Mouse (Mus musculus): ENCODE measurements around the gene Eva1b. TPM values are rescaled to one million over a fixed set of nuclear protein-coding genes. Genes with fewer than 3 reads are reported as not detected.
A peak's percentile ranks its signal among the peaks of the same experiment; 100 is the strongest.

Eva1b gene
- polyA plus RNA-seq, 1 experiment from 2014 or later = 8.1 TPM

DNA sequence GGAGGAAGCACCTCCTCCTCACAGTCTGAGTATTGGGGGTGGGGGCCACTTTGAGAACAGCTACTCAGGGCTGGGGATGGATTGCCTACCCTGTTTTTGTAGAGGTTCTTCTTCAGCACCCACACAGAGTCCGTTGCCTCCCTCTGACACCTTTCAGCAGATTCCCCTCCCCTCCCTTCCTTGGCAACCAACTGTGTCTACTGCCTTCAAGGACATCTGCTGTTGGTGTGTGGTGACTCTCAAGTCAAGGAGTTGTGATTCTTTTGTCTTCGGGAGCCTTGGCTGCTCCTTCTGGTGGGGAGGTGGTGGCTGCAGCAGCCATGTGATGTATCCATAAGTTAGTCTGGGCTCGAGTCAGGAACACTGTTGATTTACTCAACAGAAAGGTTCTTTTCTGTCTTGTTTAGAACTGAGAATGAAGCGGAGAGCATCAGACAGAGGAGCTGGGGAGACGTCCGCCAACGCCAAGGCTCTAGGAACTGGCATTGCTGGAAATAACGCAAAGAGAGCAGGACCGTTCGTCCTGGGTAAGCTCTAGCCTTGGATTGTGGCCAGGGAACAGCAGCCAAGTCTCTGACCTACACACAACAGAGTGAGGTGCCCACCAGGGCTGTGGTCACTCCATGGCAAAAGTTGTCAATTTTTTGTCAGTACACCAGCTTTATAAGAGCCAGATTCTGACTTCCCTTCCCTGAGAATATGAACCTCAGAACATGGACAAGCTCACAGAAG, 24.1 kb upstream of the Eva1b start:
- no peak overlapping the region for H3K4me2 ChIP-seq
- peaks cover 7% of the 10 kb centered on the region; the same call in 1 of the 2 replicates for H3K4me1 ChIP-seq
- no peak for ATAC-seq
- peaks cover 11% of the 10 kb centered on the region; the same call in 1 of the 2 replicates for H3K9me3 ChIP-seq (replicated peaks)
- no peak overlapping the region for H3K27ac ChIP-seq
- H3K4me3 ChIP-seq = no peak overlapping the region
- H3K9ac ChIP-seq = no peak overlapping the region
- no peaks in the 10 kb centered on the region for H3K27me3 ChIP-seq
- peaks cover 64% of the 10 kb centered on the region for H3K36me3 ChIP-seq (ENCODE audit: poor library complexity, severe bottlenecking)
- 82% methylated on average over 10 of the region's 10 CpGs for WGBS

DNA sequence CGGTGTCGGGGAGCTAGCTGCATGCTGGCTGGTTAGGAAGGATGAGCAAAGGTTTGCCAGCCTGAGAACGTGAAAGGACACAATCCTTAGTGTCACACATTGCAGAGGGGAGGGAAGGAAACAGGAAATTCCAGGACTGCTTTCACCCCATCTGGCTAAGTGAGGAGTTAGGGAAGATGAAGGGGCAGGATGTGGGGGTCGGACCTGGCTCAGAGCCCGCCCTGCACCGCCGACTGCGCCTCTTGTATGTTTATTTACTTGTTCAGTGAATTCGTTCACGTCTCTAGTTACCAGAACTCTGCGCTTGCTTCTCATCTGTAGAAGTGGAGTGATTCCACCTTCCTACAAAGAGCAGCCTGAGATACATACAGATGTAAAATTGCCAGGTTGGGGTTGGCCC, 17.0 kb upstream of the Eva1b start:
- no peaks in the 10 kb centered on the region for H3K27me3 ChIP-seq
- H3K4me3 ChIP-seq = no peak overlapping the region
- peaks cover 23% of the 10 kb centered on the region for H3K4me1 ChIP-seq
- H3K9ac ChIP-seq = no peak overlapping the region
- no peak overlapping the region for H3K27ac ChIP-seq
- no peak for ATAC-seq
- no peaks in the 10 kb centered on the region for H3K9me3 ChIP-seq (replicated peaks)
- peaks cover 73% of the 10 kb centered on the region for H3K36me3 ChIP-seq (ENCODE audit: poor library complexity, severe bottlenecking)
- H3K4me2 ChIP-seq = no peak overlapping the region
- WGBS = 82% methylated on average over 11 of the region's 11 CpGs

DNA sequence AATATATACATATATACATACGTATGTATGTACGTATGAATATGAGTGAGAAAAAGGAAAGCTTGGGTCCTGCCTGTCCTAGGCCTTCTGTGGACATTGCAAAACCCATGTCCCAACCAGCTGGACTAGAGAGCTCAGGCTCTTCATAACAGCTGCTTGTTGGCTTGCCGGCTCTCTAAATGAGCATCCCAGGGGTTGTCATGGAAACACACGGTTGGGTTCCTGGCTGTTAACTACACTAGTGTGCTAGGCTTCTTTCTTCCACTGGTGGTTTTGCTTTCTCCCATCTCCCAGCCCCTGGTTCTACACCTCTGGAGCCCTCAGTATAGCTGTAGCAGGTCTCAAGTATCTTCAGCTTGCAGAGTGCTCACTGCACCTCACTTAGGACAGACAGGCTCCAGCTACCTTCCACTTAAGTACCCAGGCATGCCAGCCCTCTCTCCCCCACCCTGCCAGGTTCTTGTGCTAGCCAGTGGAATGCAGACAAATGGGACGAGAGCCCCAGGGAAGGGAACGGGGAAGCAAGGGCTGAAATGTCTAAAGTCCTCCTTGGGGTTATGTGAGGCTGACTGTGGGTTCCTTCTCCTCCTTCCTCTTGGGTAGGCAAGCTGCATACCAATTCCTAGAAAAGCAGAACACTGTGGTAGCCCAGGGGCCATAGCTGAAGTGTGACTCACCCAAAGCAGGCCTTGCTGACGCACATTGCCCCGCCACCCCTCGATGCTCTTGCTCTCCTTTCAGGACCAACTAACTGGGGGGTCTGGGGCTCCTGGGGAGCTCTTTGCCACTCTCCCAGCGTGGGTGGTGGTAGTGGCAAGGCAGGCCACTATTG, 16.0 kb upstream of the Eva1b start:
- H3K27me3 ChIP-seq = no peaks in the 10 kb centered on the region
- 53% methylated on average over 10 of the region's 10 CpGs for WGBS
- H3K36me3 ChIP-seq (ENCODE audit: poor library complexity, severe bottlenecking) = peaks cover 73% of the 10 kb centered on the region
- peak overlapping the region; percentile 32; the same call in 1 of the 2 replicates for H3K27ac ChIP-seq
- no peak overlapping the region; the same call in 1 of the 2 replicates for H3K9ac ChIP-seq
- H3K4me3 ChIP-seq = no peak overlapping the region
- peaks cover 23% of the 10 kb centered on the region for H3K4me1 ChIP-seq
- H3K4me2 ChIP-seq = no peak overlapping the region
- ATAC-seq = peak; percentile 63; the same call in 1 of the 2 replicates
- no peaks in the 10 kb centered on the region for H3K9me3 ChIP-seq (replicated peaks)

DNA sequence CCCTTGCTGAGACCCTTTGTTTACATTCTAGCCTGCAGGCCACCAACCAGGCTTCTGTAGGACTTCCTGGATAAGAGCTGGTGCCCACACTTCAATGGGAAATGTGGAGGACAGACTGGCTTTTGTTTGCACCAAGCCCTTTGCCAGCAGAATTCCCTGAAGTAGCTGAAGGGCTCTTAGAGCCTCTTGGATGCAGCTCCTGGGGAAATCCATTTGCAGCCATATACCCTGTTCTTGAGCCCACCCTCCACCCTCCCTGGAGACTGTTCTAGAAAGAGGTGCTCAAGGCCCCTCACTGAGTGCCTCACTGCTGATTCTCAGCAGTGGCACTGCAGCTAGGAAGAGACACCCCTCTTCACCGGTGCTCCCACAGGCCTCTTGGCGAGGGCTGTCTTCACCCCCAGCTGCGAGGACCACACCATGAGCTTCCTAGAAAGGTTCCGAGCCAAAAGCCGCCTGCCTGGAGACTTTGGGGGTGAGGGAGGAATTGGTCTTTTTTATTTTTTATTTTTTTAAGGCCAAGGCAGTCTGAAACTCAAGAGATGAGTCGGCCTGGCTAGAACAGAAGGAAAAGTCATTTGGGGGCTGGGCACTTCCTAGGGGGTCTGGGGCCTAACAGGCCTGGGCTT, 14.8 kb upstream of the Eva1b start:
- H3K27ac ChIP-seq = no peak overlapping the region
- peaks cover 76% of the 10 kb centered on the region for H3K36me3 ChIP-seq (ENCODE audit: poor library complexity, severe bottlenecking)
- no peaks in the 10 kb centered on the region for H3K27me3 ChIP-seq
- no peak overlapping the region for H3K4me3 ChIP-seq
- H3K9me3 ChIP-seq (replicated peaks) = no peaks in the 10 kb centered on the region
- no peak overlapping the region for H3K9ac ChIP-seq
- H3K4me2 ChIP-seq = no peak overlapping the region
- 86% methylated on average over 6 of the region's 6 CpGs for WGBS
- no peak for ATAC-seq
- H3K4me1 ChIP-seq = peaks cover 23% of the 10 kb centered on the region

DNA sequence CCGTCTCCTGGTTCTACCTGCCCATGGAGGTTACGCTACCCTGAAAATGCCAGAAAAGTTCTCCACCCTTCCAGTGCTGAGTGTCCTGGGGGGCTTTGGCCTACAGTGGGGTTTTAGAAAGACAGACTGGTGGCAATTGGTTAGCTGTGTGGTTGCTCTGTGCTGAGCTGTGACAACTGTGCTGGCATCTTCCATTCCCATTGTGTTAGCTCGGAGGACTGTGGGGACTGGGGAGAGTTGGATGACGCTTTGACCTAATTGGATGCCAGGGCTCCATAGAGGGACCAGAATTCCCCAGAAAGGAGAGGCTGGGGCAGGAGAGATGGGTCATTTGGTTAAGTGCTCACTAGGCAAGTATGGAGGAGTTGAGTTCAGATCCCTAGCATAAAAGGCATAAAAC, 13.3 kb upstream of the Eva1b start:
- no peak for ATAC-seq
- H3K9me3 ChIP-seq (replicated peaks) = no peaks in the 10 kb centered on the region
- H3K4me1 ChIP-seq = peaks cover 23% of the 10 kb centered on the region
- 91% methylated on average over 4 of the region's 4 CpGs for whole genome bisulfite sequencing
- no peak overlapping the region for H3K4me2 ChIP-seq
- no peak overlapping the region for H3K9ac ChIP-seq
- no peak overlapping the region for H3K4me3 ChIP-seq
- H3K27ac ChIP-seq = no peak overlapping the region
- H3K36me3 ChIP-seq (ENCODE audit: poor library complexity, severe bottlenecking) = peaks cover 76% of the 10 kb centered on the region
- H3K27me3 ChIP-seq = no peaks in the 10 kb centered on the region

DNA sequence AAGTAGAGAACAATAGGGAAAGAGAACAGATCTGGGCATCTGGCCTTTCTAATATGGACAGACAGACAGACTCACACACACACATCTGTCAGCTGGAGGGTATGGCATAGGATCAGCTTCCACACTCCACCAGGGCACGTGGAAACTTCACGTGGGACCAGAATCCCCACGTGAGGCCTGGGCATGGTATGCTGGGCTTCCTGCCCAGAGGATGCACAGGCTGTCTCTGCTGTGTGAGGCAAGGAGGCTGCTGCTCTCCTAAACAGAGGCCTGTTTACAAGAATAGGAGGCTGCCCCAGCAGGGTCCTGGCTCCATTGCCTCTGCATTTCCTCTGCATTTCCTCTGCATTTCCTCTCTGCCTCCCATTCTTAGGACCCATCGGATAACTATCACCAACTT, 12.9 kb upstream of the Eva1b start:
- peaks cover 23% of the 10 kb centered on the region for H3K4me1 ChIP-seq

DNA sequence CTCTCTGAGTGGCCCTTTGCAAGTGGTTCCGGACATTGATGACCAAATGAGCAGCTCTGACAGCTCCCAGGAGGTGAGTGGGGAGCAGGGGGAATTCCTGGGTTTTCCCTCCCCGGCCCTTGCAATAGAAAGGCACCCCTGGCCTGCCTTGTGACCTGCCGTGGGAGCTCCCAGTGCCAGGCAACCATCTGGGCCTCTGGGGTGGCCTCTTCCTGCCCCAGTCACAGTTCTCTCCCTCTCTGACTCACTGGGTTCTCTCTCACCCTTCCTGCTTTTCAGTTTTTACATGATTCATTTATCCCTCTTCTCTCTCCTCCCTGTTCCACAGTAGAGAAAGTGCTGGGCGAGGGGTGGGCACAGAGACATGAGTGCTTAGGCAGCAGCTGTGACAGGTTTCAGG, 9.8 kb upstream of the Eva1b start:
- H3K27me3 ChIP-seq = no peaks in the 10 kb centered on the region
- H3K4me1 ChIP-seq = peaks cover under 1% of the 10 kb centered on the region; the same call in 1 of the 2 replicates
- H3K36me3 ChIP-seq (ENCODE audit: poor library complexity, severe bottlenecking) = peaks cover 65% of the 10 kb centered on the region
- no peak overlapping the region for H3K4me2 ChIP-seq
- H3K4me3 ChIP-seq = no peak overlapping the region
- 87% methylated on average over 4 of the region's 4 CpGs for WGBS
- H3K27ac ChIP-seq = no peak overlapping the region; the same call in 1 of the 2 replicates
- no peak for ATAC-seq
- H3K9me3 ChIP-seq (replicated peaks) = no peaks in the 10 kb centered on the region
- H3K9ac ChIP-seq = no peak overlapping the region

More for the DNA sequence above, 12.9 kb upstream of the Eva1b start:
- Histone ChIP-seq H3K4me2 (no peak overlapping the region), H3K4me3 (no peak overlapping the region), H3K9me3 (replicated peaks) (no peaks in the 10 kb centered on the region), H3K36me3 (ENCODE audit: poor library complexity, severe bottlenecking) (peaks cover 76% of the 10 kb centered on the region), H3K27ac (no peak overlapping the region), H3K27me3 (no peaks in the 10 kb centered on the region), H3K9ac (no peak overlapping the region)
- ATAC-seq = no peak
- WGBS = 91% methylated on average over 4 of the region's 4 CpGs

DNA sequence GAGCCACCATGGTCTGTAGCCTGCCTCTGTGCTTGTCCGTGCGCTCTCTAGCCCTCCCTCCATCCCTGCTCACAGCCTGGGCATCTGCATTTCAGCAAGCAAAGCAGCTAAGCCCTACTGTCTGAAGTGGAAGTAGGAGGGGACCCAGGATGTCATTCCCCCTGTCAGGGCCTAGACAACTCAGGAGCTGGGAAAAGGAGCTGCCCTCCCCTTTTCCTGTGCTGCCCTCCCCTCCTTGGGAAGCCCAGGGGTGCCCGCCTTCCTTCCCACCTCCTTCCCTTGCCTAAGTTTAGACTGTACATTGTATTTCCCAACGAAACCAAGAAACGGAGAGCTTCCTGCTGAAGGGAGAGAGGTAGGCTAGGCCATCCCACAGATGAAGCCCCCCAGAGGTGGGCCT, 6.5 kb upstream of the Eva1b start:
- H3K4me3 ChIP-seq = no peak overlapping the region
- no peak overlapping the region for H3K9ac ChIP-seq
- no peak overlapping the region for H3K4me2 ChIP-seq
- H3K4me1 ChIP-seq = no peaks in the 10 kb centered on the region
- 79% methylated on average over 4 of the region's 5 CpGs for WGBS
- no peak for ATAC-seq
- no peaks in the 10 kb centered on the region for H3K9me3 ChIP-seq (replicated peaks)
- H3K36me3 ChIP-seq (ENCODE audit: poor library complexity, severe bottlenecking) = peaks cover 45% of the 10 kb centered on the region
- no peaks in the 10 kb centered on the region for H3K27me3 ChIP-seq
- no peak overlapping the region for H3K27ac ChIP-seq

DNA sequence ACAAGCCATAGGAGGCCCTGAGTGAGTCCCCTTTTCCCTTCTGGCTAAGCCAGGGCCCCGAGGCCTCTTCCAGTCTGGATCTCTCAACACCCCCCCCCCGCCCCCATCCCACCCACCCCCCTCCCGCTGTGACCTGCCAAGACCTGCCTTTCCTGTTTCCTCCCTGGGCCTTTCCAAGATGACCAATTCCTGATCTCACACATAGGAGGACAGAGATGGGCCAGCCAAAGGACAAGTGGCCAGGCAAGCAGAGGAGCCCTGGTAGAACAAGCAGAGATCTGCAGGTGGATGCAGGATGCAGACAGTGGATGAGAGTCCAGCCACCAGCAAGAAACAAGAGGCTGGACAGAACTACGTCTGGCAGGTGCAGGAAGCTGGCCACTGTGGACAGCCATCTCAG, 2.1 kb upstream of the Eva1b start:
- ATAC-seq = no peak
- WGBS = 65% methylated on average over 4 of the region's 4 CpGs
- H3K9me3 ChIP-seq (replicated peaks) = no peaks in the 10 kb centered on the region

DNA sequence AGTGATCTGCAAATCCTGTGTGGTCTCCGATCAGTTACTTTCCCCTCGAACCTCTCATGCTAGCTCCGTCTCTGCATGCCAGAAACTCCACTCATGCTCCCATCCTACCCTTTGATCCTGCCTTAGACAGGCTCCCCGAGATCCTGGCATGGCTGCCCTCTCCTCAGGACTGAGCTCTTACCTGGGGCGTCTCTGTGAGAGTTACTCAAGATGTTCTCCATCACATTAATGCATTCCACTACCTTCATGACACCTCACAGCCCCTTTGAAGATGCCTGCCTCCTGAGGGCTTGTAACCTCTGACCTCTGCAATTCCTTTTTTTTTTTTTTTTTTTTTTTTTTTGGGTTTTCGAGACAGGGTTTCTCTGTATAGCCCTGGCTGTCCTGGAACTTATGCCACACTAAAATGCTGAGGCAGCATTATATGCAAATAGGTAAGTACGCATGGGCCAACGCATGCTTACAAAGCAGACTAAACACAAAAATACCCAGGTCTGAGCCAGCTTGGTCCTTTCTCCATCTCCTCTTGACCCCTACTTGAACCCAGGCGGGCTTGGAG, 491 bp upstream of the Eva1b start:
- 62% methylated on average over 9 of the region's 9 CpGs for WGBS
- peaks cover 20% of the 10 kb centered on the region for H3K4me1 ChIP-seq
- no peaks in the 10 kb centered on the region for H3K9me3 ChIP-seq (replicated peaks)
- no peak overlapping the region for H3K4me2 ChIP-seq
- H3K27ac ChIP-seq = no peak overlapping the region
- no peak overlapping the region for H3K9ac ChIP-seq
- no peak overlapping the region for H3K4me3 ChIP-seq
- H3K27me3 ChIP-seq = peaks cover 58% of the 10 kb centered on the region
- no peaks in the 10 kb centered on the region for H3K36me3 ChIP-seq (ENCODE audit: poor library complexity, severe bottlenecking)
- ATAC-seq = no peak

More for the DNA sequence above, 2.1 kb upstream of the Eva1b start:
- Histone ChIP-seq H3K27me3 (peaks cover 42% of the 10 kb centered on the region), H3K4me2 (no peak overlapping the region), H3K4me1 (peaks cover 20% of the 10 kb centered on the region), H3K27ac (no peak overlapping the region), H3K9ac (no peak overlapping the region), H3K36me3 (ENCODE audit: poor library complexity, severe bottlenecking) (peaks cover 2% of the 10 kb centered on the region; the same call in 1 of the 2 replicates), H3K4me3 (no peak overlapping the region)

DNA sequence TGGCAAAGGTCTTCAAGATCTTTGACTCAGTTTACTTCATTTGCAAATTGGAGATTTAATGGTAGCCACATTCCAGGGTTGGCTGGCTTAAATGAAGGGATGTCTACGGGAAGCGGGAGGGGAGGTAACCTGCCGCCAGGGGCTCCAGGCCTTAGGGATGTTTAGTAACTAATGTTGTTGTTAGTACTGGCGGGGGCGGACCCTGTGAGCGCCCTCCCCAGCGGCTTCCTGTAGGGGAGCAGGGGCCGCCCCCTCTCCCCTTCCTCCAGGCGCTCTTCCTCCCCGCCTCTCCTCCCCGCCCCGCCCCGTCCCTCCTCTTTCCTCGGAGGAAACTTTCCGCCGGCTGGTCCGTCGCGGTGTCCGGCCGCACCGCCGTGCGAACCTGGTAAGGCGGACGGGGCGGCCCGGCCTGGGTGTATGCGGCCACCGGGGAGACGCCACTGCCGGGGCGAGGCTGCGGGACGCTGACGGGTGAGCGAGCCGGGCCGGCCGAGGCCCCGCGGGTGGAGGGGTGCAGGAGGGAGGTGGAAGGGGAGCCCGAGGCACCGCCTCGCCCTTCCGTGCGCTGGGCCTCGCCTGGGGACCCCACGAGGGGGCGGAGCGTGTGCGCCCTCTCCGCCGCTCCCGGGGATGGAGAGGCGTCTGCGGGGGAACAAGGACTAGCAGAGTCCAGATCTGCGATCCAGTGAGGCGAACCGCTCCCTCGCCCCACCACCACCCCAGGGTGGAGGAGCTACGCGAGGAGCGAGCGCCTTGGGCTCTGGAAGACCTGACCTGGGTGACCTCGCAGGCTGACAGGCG, 817 bp downstream of the Eva1b start:
- Histone ChIP-seq H3K9ac (peak overlapping the region; percentile 49), H3K4me2 (peak overlapping the region; percentile 66), H3K27ac (no peak overlapping the region), H3K4me1 (peaks cover 20% of the 10 kb centered on the region), H3K9me3 (replicated peaks) (no peaks in the 10 kb centered on the region), H3K4me3 (peak overlapping the region; percentile 40), H3K36me3 (ENCODE audit: poor library complexity, severe bottlenecking) (no peaks in the 10 kb centered on the region), H3K27me3 (peaks cover 61% of the 10 kb centered on the region)
- 2% methylated on average over 49 of the region's 67 CpGs for whole genome bisulfite sequencing
- ATAC-seq = peak; percentile 60; the same call in 1 of the 2 replicates

Data from forebrain, embryonic 13.5 days (tissue).